16 mouse cellular contexts compared by ENCODE assay signal in genomic region chr5:111773407-111773733, GRCm38 (mm10). TPM values are rescaled to one million over a fixed set of nuclear protein-coding genes. Genes with fewer than 3 reads are reported as not detected.
DNase-seq lines count a peak whose midpoint lies in the region; ATAC-seq and TF ChIP-seq lines count a peak whose summit lies in the region.
"Had no signal": no experiment of that assay in that cellular context is flagged by ENCODE, and none has a peak within 500 bp of the region (broad histone marks: within the 10 kb centered on the region; RNA-seq: fewer than 3 reads in every experiment).

No protein-coding gene starts in this region.

- no peaks in the 10 kb centered on the region for H3K27me3 ChIP-seq in heart, embryonic 11.5 days (ENCODE audit: control insufficient read depth, insufficient read depth, low read length)
- no peaks in the 10 kb centered on the region for H3K27me3 ChIP-seq in forebrain, embryonic 16.5 days (replicated peaks; ENCODE audit: control insufficient read depth, insufficient read depth, low read length)
- no peaks in the 10 kb centered on the region; the same call in 1 of the 2 replicates for H3K27me3 ChIP-seq in midbrain, embryonic 11.5 days (ENCODE audit: control insufficient read depth, insufficient read depth, low read length)

- H3K4me3 ChIP-seq in heart, embryonic 11.5 days (ENCODE audit: low read depth, low read length) = no peak overlapping the region
- H3K4me3 ChIP-seq in forebrain, embryonic 16.5 days (replicated peaks; ENCODE audit: low read length) = no peak overlapping the region
- H3K4me3 ChIP-seq in midbrain, embryonic 11.5 days (ENCODE audit: low read depth, low read length) = no peak overlapping the region

- peaks cover 26% of the 10 kb centered on the region for H3K4me1 ChIP-seq in heart, embryonic 11.5 days (ENCODE audit: control insufficient read depth, insufficient read depth, low read length)
- peaks cover 34% of the 10 kb centered on the region for H3K4me1 ChIP-seq in forebrain, embryonic 16.5 days (replicated peaks; ENCODE audit: control insufficient read depth, insufficient read depth, low read length)
- peaks cover 18% of the 10 kb centered on the region for H3K4me1 ChIP-seq in midbrain, embryonic 11.5 days (ENCODE audit: control insufficient read depth, insufficient read depth, low read length)

- no peak for TF ChIP-seq CTCF in brain, embryonic 14.5 days (IDR thresholded peaks at IDR 0.05; ENCODE audit: borderline replicate concordance, extremely low read depth, insufficient read depth, insufficient read length)

- H3K36me3 ChIP-seq in heart, embryonic 11.5 days (ENCODE audit: control insufficient read depth, insufficient read depth, low read length) = no peaks in the 10 kb centered on the region
- no peaks in the 10 kb centered on the region for H3K36me3 ChIP-seq in forebrain, embryonic 16.5 days (ENCODE audit: control insufficient read depth, insufficient read depth)
- no peaks in the 10 kb centered on the region for H3K36me3 ChIP-seq in midbrain, embryonic 11.5 days (ENCODE audit: control insufficient read depth, insufficient read depth, low read length)

- H3K9ac ChIP-seq in heart, embryonic 11.5 days (ENCODE audit: low read depth, low read length) = no peak overlapping the region
- H3K9ac ChIP-seq in forebrain, embryonic 16.5 days (replicated peaks; ENCODE audit: low read depth, low read length) = no peak overlapping the region
- no peak overlapping the region for H3K9ac ChIP-seq in midbrain, embryonic 11.5 days (ENCODE audit: low read length)

- TF ChIP-seq POLR2A in brain, embryonic 14.5 days (IDR thresholded peaks at IDR 0.05; ENCODE audit: borderline replicate concordance, extremely low read depth, insufficient read depth, insufficient read length, poor library complexity, severe bottlenecking) = no peak

- WGBS in heart, embryonic 11.5 days (ENCODE audit: insufficient replicate concordance) = 54% methylated on average over 5 of the region's 5 CpGs
- WGBS in forebrain, embryonic 16.5 days = 37% methylated on average over 5 of the region's 5 CpGs
- 42% methylated on average over 5 of the region's 5 CpGs for WGBS in midbrain, embryonic 11.5 days

- H3K4me2 ChIP-seq in heart, embryonic 11.5 days = no peak overlapping the region
- H3K4me2 ChIP-seq in forebrain, embryonic 16.5 days (ENCODE audit: low read length) = no peak overlapping the region
- no peak overlapping the region for H3K4me2 ChIP-seq in midbrain, embryonic 11.5 days

- peak overlapping the region; percentile 54; the same call in 1 of the 2 replicates for H3K27ac ChIP-seq in heart, embryonic 11.5 days (ENCODE audit: low read depth, low read length)
- H3K27ac ChIP-seq in forebrain, embryonic 16.5 days (ENCODE audit: low read length) = peak overlapping the region; percentile 88
- no peak overlapping the region for H3K27ac ChIP-seq in midbrain, embryonic 11.5 days (ENCODE audit: low read depth, low read length)
- H3K27ac ChIP-seq: kidney, postnatal 0 days had no signal

- H3K9me3 ChIP-seq in heart, embryonic 11.5 days (replicated peaks; ENCODE audit: control insufficient read depth, low read length) = no peaks in the 10 kb centered on the region
- no peaks in the 10 kb centered on the region for H3K9me3 ChIP-seq in forebrain, embryonic 16.5 days (ENCODE audit: control insufficient read depth, low read length)
- no peaks in the 10 kb centered on the region for H3K9me3 ChIP-seq in midbrain, embryonic 11.5 days (ENCODE audit: control insufficient read depth, low read length)

- no peak for ATAC-seq in heart, embryonic 11.5 days (replicated peaks; ENCODE audit: insufficient number of reproducible peaks, low FRiP score, low TSS enrichment)
- ATAC-seq in forebrain, embryonic 16.5 days = peak; percentile 47
- ATAC-seq in midbrain, embryonic 11.5 days (ENCODE audit: low FRiP score) = peak; percentile 41; the same call in 1 of the 2 replicates

- no peak for DNase-seq in heart, postnatal 4 days
- DNase-seq in brain, embryonic 14.5 days (ENCODE audit: low read depth) = peak; percentile 78
- peak; percentile 76 for DNase-seq in midbrain, embryonic 11.5 days (ENCODE audit: low spot score, missing footprints)
- no peak for DNase-seq in ovary, postnatal 36 days (ENCODE audit: low spot score)
- DNase-seq in spleen, postnatal 10 days (ENCODE audit: low spot score in 2 of 2) = no peak
- no peak for DNase-seq in left cerebral cortex, adult 18-20 months (ENCODE audit: low spot score in 2 of 2)
- DNase-seq: B cell, adult 2 months; layer of hippocampus, postnatal 36 days had no signal

RNA-seq across cellular contexts. Expression of gene Gm26897, which starts 39.6 kb away (rescaled TPM):
- polyA plus RNA-seq in heart, embryonic 11.5 days (2014; fragmentation: Nextera tagmentation; extraction: Ambion mirVana) = not detected in 2 replicates
- total RNA-seq in heart, postnatal 4 days (2021) = not detected
- not detected in 2 replicates for polyA plus RNA-seq in brain, embryonic 14.5 days (2012; rRNA removed)
- not detected in 2 replicates for polyA plus RNA-seq in forebrain, embryonic 16.5 days (2015; fragmentation: Nextera tagmentation; extraction: Ambion mirVana)
- not detected in 2 replicates for polyA plus RNA-seq in midbrain, embryonic 11.5 days (2014; fragmentation: Nextera tagmentation; extraction: Ambion mirVana)
- not detected for total RNA-seq in left cerebral cortex, adult 18-20 months (2021)
- total RNA-seq: adrenal gland, adult 18-20 months; layer of hippocampus, postnatal 36 days; liver, adult 2 months; megakaryocyte progenitor cell, adult 5-6 weeks; neutrophil, adult 5-6 weeks had no signal
- polyA plus RNA-seq: heart, postnatal 0 days; kidney, postnatal 0 days; liver, adult 2 months had no signal

Comparison
In these comparisons a context has a peak if more than half of its experiments do, and no peak if none do; other contexts are left out.
1. DNase-seq: peak in brain, embryonic 14.5 days (single experiment) and midbrain, embryonic 11.5 days (single experiment); none in heart, postnatal 4 days (single experiment), ovary, postnatal 36 days (single experiment), spleen, postnatal 10 days (0 of 2) and left cerebral cortex, adult 18-20 months (0 of 2).